Mouse (Mus musculus) kidney, adult 2 months (tissue): Measurements from ENCODE around the gene Maml3.

Experiments
- CTCF ChIP-seq: fragments of 200-500 bp; conservative IDR thresholded peaks from 2 replicates; pipeline ENCODE4 v1.5.1; 2011; ENCODE audit warnings: low read depth, mild to moderate bottlenecking, control low read depth, low read length, moderate library complexity, mixed read lengths; ENCODE audit not compliant: insufficient read depth, insufficient read length
- POLR2A ChIP-seq: fragments of 200-500 bp; IDR thresholded peaks from one replicate; pipeline ENCODE4 v1.6.1; 2011; ENCODE audit warnings: low read depth, low read length, control low read depth

- no peak for TF ChIP-seq CTCF
- TF ChIP-seq POLR2A: no peak
These were observed 410.3 kb downstream of the Maml3 start for GRCm38 (mm10) chr3:51694576-51694975.
